Mouse (Mus musculus) ZHBTc4 (cell line): ENCODE measurements around the gene Ola1.

ENCODE experiments used
- DNase-seq: peaks from one replicate; pipeline ENCODE4 v3.0.0-alpha.2; 2011; ENCODE audit warnings: low read depth, low spot score

The Ola1 gene

DNA sequence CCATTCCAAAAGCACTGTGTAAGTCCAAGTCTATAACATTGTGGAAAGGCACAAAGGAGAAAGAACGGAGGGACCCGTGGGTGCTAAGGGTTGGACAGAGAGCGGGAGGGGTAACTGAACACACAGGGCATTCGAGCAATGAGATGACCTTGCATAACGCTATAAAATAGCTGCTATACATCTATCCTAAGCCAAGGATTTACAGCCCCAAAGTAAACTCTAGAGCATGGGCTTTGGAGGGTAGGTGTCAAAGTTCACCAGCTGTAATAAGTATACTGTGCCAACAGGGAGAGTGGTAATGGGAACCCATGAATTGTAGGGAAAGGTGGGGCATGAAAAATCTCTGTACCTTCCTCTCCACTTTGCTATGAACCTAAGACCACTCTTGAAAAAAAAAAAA lies at the start of gene Ola1:
TSS of gene Ola1 (minus strand) at position 12 of the 400 bp plus-strand sequence.
- DNase-seq = no peak

DNA sequence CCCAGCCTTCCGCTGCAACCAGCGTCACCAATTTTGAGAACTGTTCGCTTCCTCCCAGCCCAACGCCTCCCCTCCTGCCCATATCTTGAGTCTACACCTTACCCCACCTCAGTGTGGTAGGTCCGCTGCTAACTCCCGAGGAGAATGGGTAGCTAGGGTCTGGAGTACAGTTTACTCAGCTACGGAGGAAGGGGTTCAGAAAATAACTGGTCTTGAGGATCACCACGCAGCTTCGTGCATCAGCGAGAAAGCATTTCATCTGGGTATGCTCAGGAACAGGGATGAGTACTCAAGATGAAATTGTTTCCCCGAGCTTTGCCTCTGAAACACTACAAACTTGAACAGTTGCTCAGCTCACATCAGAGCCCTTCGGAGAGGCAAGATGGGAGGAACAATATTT lies 49.6 kb upstream of the Ola1 start:
- DNase-seq = no peak

DNA sequence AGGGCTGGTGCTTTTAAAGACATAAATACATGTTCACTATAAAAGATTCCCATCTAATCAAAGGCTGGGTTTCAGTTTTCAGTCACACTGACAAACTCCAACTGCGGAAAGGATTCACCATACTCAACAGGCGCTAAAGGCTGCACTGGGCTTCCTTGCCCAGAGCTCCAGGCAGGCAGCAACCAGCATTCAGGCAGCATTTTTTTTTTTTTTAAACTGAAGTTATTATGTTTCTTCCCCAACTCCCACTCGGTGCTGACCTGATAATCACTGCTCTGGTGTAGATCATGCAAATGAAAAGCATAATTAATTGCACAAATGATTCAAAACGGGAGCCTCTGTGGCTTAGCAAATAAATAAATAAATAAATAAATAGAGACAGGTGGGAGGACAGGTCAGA lies 49.1 kb upstream of the Ola1 start:
- DNase-seq = no peak

DNA sequence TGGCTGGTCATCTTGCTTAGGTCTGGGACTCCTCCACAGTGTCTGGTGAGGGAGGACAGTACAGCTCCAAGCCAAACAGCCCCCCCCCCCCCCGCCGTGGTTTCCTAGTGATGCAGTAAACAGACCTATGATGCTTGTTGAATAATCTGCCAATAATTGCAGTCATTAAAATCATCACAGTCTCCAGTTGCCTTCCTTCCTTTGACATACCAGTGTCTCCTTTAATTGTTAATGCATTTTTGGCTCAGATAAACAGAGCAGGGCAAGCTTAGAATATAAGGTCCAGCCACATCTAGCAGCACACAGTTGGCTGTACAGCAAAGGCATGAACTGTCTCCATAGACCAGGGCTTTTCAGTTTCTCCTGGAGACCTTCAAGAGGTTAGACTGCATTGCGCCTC lies 48.5 kb upstream of the Ola1 start:
- DNase-seq = no peak

DNA sequence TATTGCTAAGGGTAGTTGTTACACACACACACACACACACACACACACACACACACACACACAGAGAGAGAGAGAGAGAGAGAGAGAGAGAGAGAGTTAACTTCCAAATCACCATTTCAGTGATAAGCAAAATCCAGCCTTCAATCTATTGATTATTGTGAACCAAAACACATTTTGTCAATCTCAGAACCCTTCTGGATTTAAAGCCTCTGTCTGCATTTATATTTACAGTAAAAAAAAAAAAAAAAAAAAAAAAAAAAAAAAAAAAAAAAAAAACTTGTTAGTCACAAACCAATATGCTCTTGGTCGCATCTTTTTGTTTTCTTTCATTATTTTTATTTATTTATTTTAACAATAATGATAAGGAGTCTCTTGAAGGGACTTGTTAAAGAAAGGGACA lies 47.9 kb upstream of the Ola1 start:
- no peak for DNase-seq

DNA sequence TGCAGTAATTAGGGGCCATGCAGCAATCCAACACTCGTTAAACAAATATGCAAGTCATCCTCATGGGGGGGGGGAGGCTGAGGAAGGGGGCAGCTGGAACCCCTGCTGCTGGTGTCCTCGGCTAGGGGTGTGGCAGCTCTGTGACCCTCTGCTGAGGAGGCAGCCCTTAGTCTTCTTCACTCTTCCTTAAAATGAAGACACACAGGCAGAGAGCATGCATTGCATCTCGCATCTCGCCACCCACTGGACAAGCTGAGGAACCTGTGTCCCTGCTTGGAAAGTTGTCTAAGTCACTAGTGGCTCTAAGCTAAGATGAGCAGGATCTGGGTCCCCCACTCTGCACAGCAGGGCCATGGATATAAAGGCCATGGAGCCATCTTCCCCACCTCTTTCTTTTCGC lies 47.3 kb upstream of the Ola1 start:
- DNase-seq = no peak

DNA sequence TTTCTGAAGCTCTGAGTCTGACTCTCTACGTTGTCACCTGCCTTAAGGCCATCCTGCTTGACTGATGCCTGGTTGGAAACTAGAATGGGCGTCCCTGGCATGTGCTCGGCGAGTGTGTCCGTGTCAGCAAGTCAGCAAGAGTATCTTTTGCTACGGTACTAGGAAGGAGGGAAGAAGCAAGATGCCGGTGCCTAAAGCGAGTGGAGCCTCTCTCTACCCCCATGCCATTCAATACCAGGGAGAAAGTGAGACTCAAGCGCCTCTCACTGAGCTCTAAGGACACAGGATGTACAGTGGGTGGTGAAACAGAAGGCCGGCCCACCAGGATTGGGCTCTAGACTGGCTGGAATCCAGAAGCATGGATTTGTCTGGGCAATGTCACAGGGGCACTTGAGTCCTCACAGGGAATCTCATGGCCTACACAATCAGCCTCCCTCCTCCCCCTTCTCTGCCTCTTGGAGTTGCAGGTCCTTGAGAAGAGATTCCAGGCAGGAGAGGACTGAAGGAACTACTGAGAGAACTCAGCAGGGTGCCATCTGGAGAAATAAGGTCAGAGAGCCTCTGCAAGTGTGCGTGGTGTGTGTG lies 46.0 kb upstream of the Ola1 start:
- DNase-seq = peak; percentile 54

DNA sequence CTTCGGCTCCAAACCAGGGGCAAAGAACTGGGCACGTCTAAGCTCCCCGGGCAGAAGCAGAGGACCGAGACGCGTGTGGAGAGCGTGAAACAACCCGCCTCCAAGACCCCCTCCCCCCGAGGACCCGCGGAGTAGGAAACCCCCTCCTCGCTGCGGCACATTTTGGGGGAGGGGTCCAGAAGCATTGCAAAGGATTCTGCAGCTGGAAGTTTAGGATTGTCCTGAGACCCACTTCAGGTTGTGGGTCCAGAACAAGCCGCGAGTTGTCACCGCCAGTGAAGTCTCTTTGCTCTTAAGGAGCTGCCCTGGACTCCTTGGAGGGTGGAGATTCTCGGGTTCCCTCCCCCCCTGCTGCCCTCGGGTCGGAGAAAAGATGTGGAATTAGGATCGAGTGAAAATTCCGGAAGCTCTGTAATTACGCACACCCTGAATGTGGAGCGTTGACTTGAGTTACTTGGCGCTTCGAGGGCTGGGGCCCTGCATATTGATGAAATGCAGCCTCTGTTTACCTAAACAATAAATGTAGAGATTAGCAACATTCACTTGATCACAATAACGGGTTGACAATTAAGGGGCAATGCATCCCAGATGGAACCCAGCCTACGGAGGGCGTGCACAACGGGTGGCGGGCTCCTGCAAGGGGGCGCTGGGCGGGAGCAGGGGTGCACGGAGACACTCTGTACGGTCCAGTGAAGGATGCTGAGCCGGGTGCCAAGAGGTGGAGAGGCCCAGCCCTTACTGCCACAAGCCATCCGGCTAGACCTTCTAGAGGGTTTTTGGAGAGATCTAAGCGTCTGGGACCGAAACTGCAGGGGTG lies 45.3 kb upstream of the Ola1 start:
- peak; percentile 74 for DNase-seq

DNA sequence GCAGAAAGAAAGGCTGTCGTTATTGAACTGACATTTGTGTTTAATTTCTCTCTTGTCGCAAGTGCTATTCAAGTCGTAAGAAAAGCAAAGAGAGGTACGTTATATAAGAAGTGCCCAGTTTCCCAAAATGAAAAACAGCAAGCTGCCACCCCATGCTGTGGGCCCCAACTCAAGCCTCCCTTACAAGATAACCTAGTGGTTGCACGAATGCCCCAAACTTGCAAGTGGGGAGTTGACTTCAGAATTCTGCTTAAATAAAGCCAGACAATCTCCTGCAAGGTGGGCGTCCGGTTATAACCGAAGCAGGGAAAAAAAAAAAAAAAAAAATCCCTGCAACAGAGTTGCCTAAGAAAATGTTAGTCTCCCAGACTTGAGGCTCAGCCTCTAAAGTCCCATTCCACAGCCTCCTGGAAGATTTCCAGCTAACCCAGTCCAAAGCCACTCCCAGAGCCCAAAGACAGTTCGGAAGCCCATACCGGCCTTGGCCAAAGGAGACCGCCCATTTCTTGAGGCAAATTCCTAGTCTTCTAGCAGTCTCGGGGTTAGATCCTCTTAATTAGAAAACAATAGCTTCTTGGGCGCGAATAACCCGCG lies 44.5 kb upstream of the Ola1 start:
- DNase-seq = peak; percentile 69

DNA sequence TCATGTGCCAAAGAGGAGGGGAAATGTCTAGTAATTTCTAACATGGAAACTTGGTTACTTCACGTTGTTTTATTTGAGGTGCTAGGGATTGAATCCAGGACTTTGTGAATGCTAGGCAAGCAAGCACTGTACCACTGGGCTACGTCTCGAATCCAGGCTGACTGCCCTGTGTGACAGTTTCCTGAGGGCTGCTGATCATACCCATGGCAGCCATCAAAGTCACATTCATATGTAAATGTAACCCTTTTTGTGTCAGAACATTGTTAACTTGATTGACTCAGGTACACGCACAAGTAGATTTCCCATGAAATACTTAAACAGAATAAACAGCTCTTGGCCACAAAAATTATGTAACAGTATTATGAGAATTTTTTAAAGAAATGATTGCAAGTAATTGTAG lies 30.0 kb upstream of the Ola1 start:
- DNase-seq = peak; percentile 60

DNA sequence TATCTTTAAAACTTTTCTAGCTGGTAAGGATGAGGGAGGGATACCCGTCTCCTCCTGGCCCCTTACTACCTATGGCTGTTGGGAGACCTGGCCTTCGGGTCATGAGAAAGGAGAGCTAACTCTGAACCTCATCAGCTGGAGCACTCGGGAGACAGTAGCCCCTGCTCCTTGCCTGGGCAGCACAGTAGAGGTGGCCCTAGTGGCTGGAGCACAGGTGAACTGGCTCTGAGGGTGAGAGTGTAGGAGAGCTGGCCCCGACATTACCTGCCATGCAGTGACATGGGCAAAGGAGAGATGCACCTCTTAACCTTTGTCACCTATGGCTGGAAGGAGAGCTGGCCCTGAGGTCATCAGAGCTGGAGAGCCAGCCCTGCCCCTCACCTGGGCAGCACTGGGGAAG lies 22.6 kb upstream of the Ola1 start:
- no peak for DNase-seq

DNA sequence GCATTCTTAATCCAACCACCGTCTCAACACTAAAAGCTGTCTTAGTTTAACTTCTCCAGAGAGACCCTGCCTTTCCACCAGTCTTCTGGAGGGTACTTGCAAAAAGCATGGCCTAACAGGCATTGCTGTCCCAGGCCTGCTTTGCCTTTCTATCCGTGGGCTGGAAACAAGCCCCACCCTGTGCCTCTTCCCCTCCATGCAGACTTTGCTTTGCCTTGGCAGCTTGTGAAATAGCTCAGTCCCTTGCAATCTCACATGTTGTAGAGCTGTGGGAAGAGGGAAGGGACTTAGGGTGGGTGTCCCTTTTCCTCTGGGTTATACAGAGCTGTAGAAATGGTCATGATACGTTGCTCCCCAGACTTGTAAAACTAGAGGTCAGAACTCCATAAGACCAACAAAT lies 12.4 kb upstream of the Ola1 start:
- no peak for DNase-seq

DNA sequence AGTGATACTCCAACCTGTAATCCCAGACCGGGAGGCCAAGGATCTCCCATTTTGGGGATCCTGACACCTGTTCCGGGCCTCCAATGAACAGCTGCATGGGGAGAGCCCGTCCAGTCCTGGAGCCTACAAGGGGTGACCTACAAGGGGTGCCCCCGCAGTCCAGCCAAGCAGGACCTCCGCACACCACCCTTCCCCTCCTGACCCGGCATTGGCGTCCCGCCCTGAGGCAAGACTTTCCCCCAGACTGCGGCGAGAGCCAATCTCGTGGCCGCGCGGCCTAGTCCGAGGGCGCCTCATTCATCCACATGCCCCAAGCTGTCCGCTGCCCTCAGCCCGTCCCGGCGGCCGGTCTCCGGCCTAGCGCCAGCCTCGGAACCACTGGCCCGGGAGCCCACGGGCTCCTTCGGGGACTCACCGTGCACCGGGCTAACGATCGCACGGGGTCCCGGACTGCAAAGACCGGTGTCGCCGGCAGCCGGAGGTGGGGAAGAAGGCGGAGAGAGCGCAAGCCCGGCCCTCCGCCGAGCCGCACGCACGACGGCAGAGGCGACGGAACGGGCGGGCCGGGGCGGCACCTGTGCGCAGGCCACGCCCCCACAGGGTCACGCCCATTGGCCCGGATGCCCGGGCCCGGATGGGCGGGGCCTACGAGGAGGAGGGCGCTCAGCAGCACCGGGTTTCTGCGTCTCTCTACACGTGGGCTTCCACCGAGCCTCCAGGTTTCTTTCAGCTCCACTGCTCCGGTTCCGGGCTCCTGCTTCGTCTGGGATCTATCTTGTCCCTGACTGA lies 4.7 kb downstream of the Ola1 start:
- peak; percentile 97 for DNase-seq

DNA sequence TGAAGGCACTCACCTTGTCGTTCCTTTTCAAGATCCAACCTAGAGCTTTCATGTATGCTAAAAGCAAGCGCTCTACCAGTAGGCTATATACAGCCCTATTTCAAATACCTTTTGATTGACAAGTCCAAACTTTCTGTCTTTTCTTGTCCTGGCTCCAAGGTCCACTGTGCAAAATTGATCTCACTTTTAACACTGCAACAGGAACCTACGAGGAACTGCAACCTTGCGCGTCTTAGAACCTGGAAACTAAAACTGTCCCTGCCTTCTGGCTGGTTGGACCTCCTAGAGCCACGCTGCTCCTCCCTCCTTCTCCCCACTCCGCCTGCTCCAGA lies 5.2 kb downstream of the Ola1 start:
- no peak for DNase-seq

DNA sequence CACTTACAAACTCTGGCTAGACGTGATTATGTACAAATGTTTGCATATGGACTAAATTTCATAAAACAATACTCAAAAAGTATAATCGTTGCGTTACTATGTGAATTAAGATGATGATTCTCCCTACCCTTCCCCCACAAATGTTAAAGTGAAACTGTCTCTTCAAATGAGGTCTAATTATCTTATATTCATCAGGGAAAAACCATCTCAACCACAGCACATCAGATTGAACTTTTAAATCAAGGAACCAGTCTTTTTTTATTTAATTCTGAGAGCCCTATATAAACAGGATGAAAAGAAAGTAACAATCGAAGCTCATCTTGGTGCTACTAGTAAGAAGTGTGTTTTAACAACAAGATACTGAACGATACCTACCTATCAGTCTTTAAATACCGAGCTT lies 14.4 kb downstream of the Ola1 start:
- DNase-seq = no peak

DNA sequence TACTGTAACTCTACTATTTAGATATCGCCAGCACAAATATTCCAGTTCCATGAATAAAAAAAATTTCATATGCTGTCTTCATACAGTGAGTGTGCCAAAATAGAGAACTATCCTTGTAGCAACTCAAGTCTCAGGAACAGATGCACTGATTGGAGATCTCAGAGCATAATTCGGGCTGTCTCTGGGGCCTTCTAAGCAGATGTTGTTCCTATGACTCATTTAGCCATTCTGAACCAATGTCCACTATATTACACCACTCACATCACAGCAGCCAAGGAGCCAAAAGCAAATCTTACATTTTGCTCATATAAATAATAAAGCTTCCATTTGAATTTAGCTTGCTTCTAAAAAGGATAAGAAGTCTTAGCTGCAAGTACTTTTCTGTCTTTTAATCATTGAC lies 30.2 kb downstream of the Ola1 start:
- no peak for DNase-seq

DNA sequence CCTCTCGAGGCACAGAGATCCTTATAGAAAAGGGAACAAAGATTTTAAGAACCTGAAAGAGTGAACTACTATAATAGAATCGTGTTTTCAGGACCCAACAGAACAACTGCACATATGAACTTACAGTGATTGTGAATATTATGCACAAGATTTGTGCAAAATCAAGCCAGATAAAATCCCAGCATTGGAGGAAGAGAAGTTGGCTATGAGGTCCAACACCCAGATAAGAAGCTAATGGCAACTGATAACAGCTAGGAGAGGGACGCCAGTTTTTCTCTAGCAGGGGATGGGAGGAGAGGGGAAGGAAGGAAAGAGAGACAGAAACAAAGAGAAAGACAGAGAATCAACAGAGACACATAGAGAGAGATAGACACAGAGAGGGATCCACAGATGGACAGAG lies 33.5 kb downstream of the Ola1 start:
- DNase-seq = no peak

DNA sequence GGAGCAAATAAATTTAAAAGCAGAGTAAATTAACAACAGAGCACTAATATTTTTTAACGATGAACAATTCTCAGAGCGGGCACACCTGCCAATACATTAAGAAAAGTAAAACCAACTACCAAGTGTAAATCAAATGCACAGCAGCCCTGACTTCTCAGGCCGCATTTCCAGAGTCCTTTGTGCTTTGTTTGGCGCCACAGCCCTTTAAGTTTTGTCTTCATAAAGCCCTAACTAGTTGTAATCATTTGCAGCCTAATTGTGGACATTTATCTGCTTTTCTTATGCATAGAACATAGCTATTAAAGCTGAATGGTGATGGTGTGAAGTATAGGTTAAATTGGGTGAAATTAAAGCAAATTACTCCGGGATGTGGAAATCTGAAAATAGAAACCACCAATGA lies 49.2 kb downstream of the Ola1 start:
- no peak for DNase-seq

DNA sequence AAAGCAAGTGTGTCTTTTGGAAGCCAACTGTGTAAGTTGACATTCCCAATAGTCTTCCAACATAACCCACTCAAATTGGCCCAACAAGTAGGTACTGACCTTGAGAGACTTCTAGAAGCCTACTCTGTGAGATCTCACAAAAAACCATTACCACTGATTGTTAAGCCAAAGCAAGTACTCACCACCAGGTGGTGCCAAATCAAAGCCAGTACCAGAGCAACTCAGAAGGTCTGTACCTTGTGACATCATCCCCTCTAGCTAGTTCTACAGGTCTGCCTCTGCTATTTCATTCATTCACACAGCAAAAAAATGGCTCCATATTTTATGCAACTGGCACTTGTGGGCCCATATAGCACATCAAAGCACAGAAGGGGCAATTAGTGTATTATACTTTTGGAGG lies 51.6 kb downstream of the Ola1 start:
- DNase-seq = peak; percentile 81

DNA sequence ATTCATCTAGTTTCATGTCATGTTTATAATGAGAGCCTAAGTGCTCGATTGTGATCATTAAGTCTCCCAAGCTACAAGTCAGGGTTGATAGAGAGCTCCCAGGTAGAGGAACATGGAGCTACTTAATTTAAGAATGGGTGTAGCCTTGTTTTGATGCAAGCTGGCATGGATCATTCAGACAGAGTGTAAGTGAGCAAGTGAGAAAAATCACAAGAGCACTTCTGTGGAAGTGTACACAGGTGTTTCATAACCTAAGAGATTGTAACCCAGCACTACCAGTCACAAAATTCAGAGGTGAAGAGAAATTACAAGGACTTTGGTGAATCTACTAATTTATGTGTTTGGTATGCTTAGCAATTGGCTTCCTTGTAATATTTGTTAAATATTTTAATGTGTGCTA lies 54.1 kb downstream of the Ola1 start:
- no peak for DNase-seq

DNA sequence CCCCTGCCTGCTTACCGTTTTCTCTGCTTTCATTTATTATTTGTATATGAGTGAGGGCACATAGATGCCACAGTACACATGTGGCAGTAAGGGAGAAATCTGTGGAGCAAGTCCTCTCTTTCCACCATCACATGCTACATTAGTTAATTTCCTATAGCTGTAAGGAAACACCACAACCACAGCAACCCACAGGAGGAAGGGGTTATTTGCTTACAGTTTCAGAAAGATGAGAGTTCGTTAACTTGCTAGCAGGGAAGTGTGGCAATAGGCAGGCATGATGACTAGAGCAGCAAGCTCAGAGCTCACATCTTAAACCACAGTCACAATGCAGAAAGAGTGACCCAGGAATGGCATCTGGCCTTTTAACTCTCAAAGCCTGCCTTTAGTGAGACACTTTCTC lies 58.0 kb downstream of the Ola1 start:
- DNase-seq = no peak

DNA sequence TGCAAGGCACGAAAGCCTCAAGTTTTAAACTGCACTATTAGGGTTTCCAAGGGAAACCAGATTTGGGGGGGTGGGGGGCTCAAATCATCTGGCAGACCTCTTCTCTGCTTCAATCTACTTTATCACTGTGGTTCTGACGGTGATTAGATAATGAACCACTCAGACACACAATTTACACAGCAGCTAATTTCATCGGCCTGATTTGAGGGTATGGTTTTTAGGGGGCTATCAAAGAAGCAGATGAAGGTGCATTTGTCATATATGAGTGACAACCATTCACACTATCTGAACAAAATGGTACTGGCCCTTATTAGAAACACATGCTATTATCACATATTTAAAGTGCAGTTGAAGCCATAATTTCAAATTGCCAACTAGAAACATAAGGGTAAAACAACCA lies 61.5 kb downstream of the Ola1 start:
- no peak for DNase-seq

DNA sequence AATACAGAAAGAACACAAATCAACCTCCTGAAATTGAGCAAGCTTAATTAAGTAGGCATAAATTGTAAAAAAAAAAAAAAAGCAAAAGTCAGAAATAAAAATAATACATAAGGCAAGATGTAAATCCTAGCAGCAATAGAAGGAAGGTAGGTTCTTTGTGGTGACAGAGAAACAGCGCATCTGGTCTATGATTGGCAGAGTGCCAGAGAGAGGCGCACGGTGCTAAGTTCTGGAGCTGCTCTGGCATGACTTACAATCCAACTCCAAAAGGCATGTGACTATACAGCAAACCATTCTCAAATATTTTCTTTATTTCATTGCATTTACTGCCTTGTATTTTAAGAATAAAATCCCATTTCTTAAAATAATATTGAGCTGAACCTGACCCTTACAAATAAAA lies 68.2 kb downstream of the Ola1 start:
- DNase-seq = no peak
